Mouse (Mus musculus) hindbrain, postnatal 0 days (tissue): ENCODE measurements around the gene Gbe1. TPM values are rescaled to one million over a fixed set of nuclear protein-coding genes. Genes with fewer than 3 reads are reported as not detected.

Experiments
- ATAC-seq: fragments of 200-750 bp; cut with Nextera tagmentation; 2 replicates; pipeline ENCODE4 v1.8.0; 2017; ENCODE audit warnings: mild to moderate bottlenecking, moderate TSS enrichment, moderate library complexity
- DNase-seq: peaks from one replicate; pipeline ENCODE4 v3.0.0-alpha.2; 2015; ENCODE audit warnings: low spot score
- H3K27ac ChIP-seq: fragments of 300-500 bp; sonication (generic); 2 replicates; pipeline ENCODE4 v1.5.1; 2014; ENCODE audit warnings: mild to moderate bottlenecking
- H3K27me3 ChIP-seq: fragments of 300-500 bp; sonication (generic); 2 replicates; pipeline ENCODE4 v1.6.1; 2014; ENCODE audit warnings: low read length, mixed read lengths; ENCODE audit not compliant: insufficient read depth
- H3K36me3 ChIP-seq: fragments of 300-500 bp; sonication (generic); 2 replicates; pipeline ENCODE4 v1.6.1; 2014; ENCODE audit warnings: low read length, mixed read lengths; ENCODE audit not compliant: insufficient read depth
- H3K4me1 ChIP-seq: fragments of 300-500 bp; sonication (generic); 2 replicates; pipeline ENCODE4 v1.6.1; 2014; ENCODE audit warnings: antibody characterized with exemption, low read length, mixed read lengths; ENCODE audit not compliant: insufficient read depth
- H3K4me2 ChIP-seq: fragments of 300-500 bp; sonication (generic); 2 replicates; pipeline ENCODE4 v1.6.1; 2014; ENCODE audit warnings: low read depth, mild to moderate bottlenecking, low read length, moderate library complexity, mixed read lengths
- H3K4me3 ChIP-seq: fragments of 300-500 bp; sonication (generic); 2 replicates; pipeline ENCODE4 v1.5.1; 2014; ENCODE audit warnings: low read length
- H3K9ac ChIP-seq: fragments of 300-500 bp; sonication (generic); replicated peaks from 2 replicates; pipeline ENCODE4 v1.6.1; 2014; ENCODE audit warnings: mild to moderate bottlenecking, low read length, moderate library complexity, mixed read lengths
- H3K9me3 ChIP-seq: fragments of 300-500 bp; sonication (generic); 2 replicates; pipeline ENCODE4 v1.6.1; 2016; ENCODE audit warnings: low read length, mixed read lengths
- CTCF ChIP-seq: IDR thresholded peaks from 2 replicates; pipeline ENCODE4 v1.5.1; 2016; ENCODE audit warnings: antibody characterized with exemption, control low read depth, low read depth
- whole genome bisulfite sequencing: fragments of 180-500 bp; shearing (Covaris S2); extraction: QIAGEN DNeasy Blood & Tissue Kit; methylation state at CpG from one replicate; pipeline ENCODE4 v1.1.7; 2014; 5-methylcytosine and 5-hydroxymethylcytosine counted together
- polyA plus RNA-seq: library from polyadenylated mRNA; unstranded; fragments of >200 nt; fragmentation: Nextera tagmentation; extraction: Ambion mirVana; gene quantifications from 2 replicates; pipeline ENCODE4 v1.2.1, GENCODE M21; 2015
- total RNA-seq: library from RNA; depleted of rRNA; stranded (reverse); fragments of >200 nt; gene quantifications from 2 replicates; pipeline ENCODE4 v1.2.3, GENCODE M21; 2014

Gene Gbe1
- total and polyA plus RNA-seq, 2 experiments from 2014 or later: 16.5 to 23.6 TPM

GRCm38 (mm10) chr16:70395276-70395675 is 81.5 kb downstream of the Gbe1 start:
- Histone ChIP-seq H3K9me3 (no peaks in the 10 kb centered on the region), H3K27ac (no peak overlapping the region), H3K4me1 (no peaks in the 10 kb centered on the region), H3K4me2 (no peak overlapping the region), H3K9ac (no peak overlapping the region), H3K4me3 (no peak overlapping the region), H3K27me3 (no peaks in the 10 kb centered on the region), H3K36me3 (0 out of 2 replicates have a peak, but pooled peaks cover under 1% of the 10 kb centered on the region)
- no peak for TF ChIP-seq CTCF
- 89% methylated on average over 3 of the region's 3 CpGs for WGBS
- DNase-seq (no peak), ATAC-seq (no peak)

GRCm38 (mm10) chr16:70407780-70408179 is 94.0 kb downstream of the Gbe1 start:
- TF ChIP-seq CTCF: no peak
- no peaks in the 10 kb centered on the region for H3K9me3 ChIP-seq
- 95% methylated on average over 2 of the region's 2 CpGs for WGBS

GRCm38 (mm10) chr16:70421077-70421476 is 107.3 kb downstream of the Gbe1 start:
- WGBS: 83% methylated on average over 3 of the region's 3 CpGs
- Histone ChIP-seq H3K27ac (no peak overlapping the region), H3K4me3 (no peak overlapping the region), H3K36me3 (no peaks in the 10 kb centered on the region), H3K27me3 (no peaks in the 10 kb centered on the region), H3K4me1 (no peaks in the 10 kb centered on the region), H3K4me2 (no peak overlapping the region), H3K9ac (no peak overlapping the region), H3K9me3 (no peaks in the 10 kb centered on the region)
- DNase-seq: no peak
- TF ChIP-seq CTCF: no peak
- no peak for ATAC-seq

More at GRCm38 (mm10) chr16:70407780-70408179, 94.0 kb downstream of the Gbe1 start:
- no peak for DNase-seq
- Histone ChIP-seq H3K4me2 (no peak overlapping the region), H3K4me3 (no peak overlapping the region), H3K27me3 (no peaks in the 10 kb centered on the region), H3K27ac (no peak overlapping the region), H3K36me3 (no peaks in the 10 kb centered on the region), H3K4me1 (no peaks in the 10 kb centered on the region), H3K9ac (no peak overlapping the region)
- no peak for ATAC-seq

- 71% methylated on average over 6 of the region's 6 CpGs for WGBS
- no peak for DNase-seq
- Histone ChIP-seq H3K27me3 (no peaks in the 10 kb centered on the region), H3K36me3 (no peaks in the 10 kb centered on the region), H3K9me3 (no peaks in the 10 kb centered on the region), H3K9ac (no peak overlapping the region), H3K27ac (no peak overlapping the region), H3K4me2 (no peak overlapping the region), H3K4me3 (no peak overlapping the region), H3K4me1 (no peaks in the 10 kb centered on the region)
- ATAC-seq: no peak
- TF ChIP-seq CTCF: no peak
Observed at GRCm38 (mm10) chr16:70449520-70449919, 135.8 kb downstream of the Gbe1 start.

GRCm38 (mm10) chr16:70475583-70475982 is 161.8 kb downstream of the Gbe1 start:
- no peak for TF ChIP-seq CTCF
- DNase-seq (no peak), ATAC-seq (no peak)
- no peak overlapping the region for H3K4me3 ChIP-seq
- no peaks in the 10 kb centered on the region for H3K36me3 ChIP-seq
- H3K4me1 ChIP-seq: no peaks in the 10 kb centered on the region
- H3K27me3 ChIP-seq: no peaks in the 10 kb centered on the region
- no peak overlapping the region for H3K9ac ChIP-seq
- H3K4me2 ChIP-seq: no peak overlapping the region
- 43% methylated on average over 1 of the region's 3 CpGs for WGBS
- H3K9me3 ChIP-seq: no peaks in the 10 kb centered on the region
- H3K27ac ChIP-seq: no peak overlapping the region

GRCm38 (mm10) chr16:70476161-70476560 is 162.4 kb downstream of the Gbe1 start:
- no peaks in the 10 kb centered on the region for H3K9me3 ChIP-seq
- no peaks in the 10 kb centered on the region for H3K4me1 ChIP-seq
- H3K4me3 ChIP-seq: no peak overlapping the region
- TF ChIP-seq CTCF: no peak
- no peak overlapping the region for H3K27ac ChIP-seq
- H3K4me2 ChIP-seq: no peak overlapping the region
- no peaks in the 10 kb centered on the region for H3K27me3 ChIP-seq
- no peak for ATAC-seq
- 91% methylated on average over 4 of the region's 4 CpGs for WGBS
- H3K9ac ChIP-seq: no peak overlapping the region
- no peaks in the 10 kb centered on the region for H3K36me3 ChIP-seq
- DNase-seq: no peak

- WGBS: 95% methylated on average over 3 of the region's 3 CpGs
- no peak for TF ChIP-seq CTCF
- H3K4me3 ChIP-seq: no peak overlapping the region
- H3K4me1 ChIP-seq: no peaks in the 10 kb centered on the region
- no peaks in the 10 kb centered on the region for H3K9me3 ChIP-seq
- no peaks in the 10 kb centered on the region for H3K36me3 ChIP-seq
- H3K9ac ChIP-seq: no peak overlapping the region
- no peaks in the 10 kb centered on the region for H3K27me3 ChIP-seq
- no peak overlapping the region for H3K27ac ChIP-seq
- H3K4me2 ChIP-seq: no peak overlapping the region
- DNase-seq (no peak), ATAC-seq (no peak)
Observed at GRCm38 (mm10) chr16:70480494-70480893, 166.7 kb downstream of the Gbe1 start.
